Comparison of ENCODE assay signal across 48 mouse cellular contexts in the genomic region with DNA sequence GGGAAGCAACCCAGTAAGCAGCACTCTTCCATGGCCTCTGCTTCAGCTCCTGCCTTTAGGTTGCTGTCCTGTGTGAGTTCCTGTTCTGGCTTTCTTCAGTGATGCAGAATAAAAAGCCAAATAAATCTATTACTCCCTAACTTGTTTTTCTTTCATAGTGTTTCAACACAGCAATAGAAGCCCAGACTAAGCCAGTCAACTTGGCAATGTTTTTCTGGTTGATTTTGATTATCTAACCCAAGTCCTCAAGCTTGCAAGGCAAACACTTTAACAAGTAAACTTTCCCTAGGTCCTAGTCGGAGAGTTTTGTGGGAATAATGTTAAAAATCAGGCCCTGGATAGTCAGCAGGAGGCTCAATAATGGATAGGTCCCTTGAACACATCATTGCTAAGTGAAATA. TPM values are rescaled to one million over a fixed set of nuclear protein-coding genes. Genes with fewer than 3 reads are reported as not detected.
"Had no signal": no experiment of that assay in that cellular context is flagged by ENCODE, and none has a peak within 500 bp of the region (broad histone marks: within the 10 kb centered on the region; RNA-seq: fewer than 3 reads in every experiment).

No protein-coding gene starts in this region.

- H3K4me2 ChIP-seq: heart, embryonic 11.5 days; heart, embryonic 12.5 days; heart, embryonic 13.5 days; heart, embryonic 15.5 days; hindbrain, embryonic 12.5 days; hindbrain, embryonic 13.5 days; hindbrain, embryonic 14.5 days; hindbrain, embryonic 15.5 days; intestine, embryonic 15.5 days; kidney, embryonic 15.5 days had no signal

- H3K9me3 ChIP-seq: intestine, embryonic 15.5 days had no signal

- H3K4me3 ChIP-seq: heart, embryonic 10.5 days; heart, embryonic 12.5 days; heart, embryonic 13.5 days; heart, embryonic 15.5 days; hindbrain, embryonic 10.5 days; hindbrain, embryonic 12.5 days; hindbrain, embryonic 13.5 days; hindbrain, embryonic 15.5 days; intestine, embryonic 15.5 days; kidney, embryonic 15.5 days; layer of hippocampus, adult 2 months had no signal

- H3K36me3 ChIP-seq: heart, embryonic 10.5 days; heart, embryonic 12.5 days; heart, embryonic 13.5 days; heart, embryonic 15.5 days; hindbrain, embryonic 10.5 days; hindbrain, embryonic 12.5 days; hindbrain, embryonic 13.5 days; hindbrain, embryonic 15.5 days; intestine, embryonic 15.5 days; kidney, embryonic 15.5 days had no signal

- H3K27ac ChIP-seq: heart, embryonic 10.5 days; heart, embryonic 13.5 days; heart, embryonic 15.5 days; hindbrain, embryonic 10.5 days; hindbrain, embryonic 12.5 days; hindbrain, embryonic 13.5 days; hindbrain, embryonic 14.5 days; hindbrain, embryonic 15.5 days; hindbrain, postnatal 0 days; intestine, embryonic 15.5 days; kidney, embryonic 15.5 days; kidney, postnatal 0 days; layer of hippocampus, adult 2 months had no signal

- H3K27me3 ChIP-seq: heart, embryonic 12.5 days; heart, embryonic 13.5 days; heart, embryonic 15.5 days; hindbrain, embryonic 12.5 days; hindbrain, embryonic 13.5 days; hindbrain, embryonic 15.5 days; intestine, embryonic 15.5 days; kidney, embryonic 15.5 days had no signal

- DNase-seq: heart, postnatal 10 days; heart, postnatal 14 days; heart, postnatal 36 days; heart, postnatal 4 days; kidney, adult 11 months; kidney, adult 18-20 months; kidney, adult 2 months; kidney, adult 8-10 months; kidney, adult 9 months; kidney, postnatal 10 days; kidney, postnatal 14 days; kidney, postnatal 25 days; kidney, postnatal 36 days; kidney, postnatal 4 days; layer of hippocampus, adult 9-11 months; layer of hippocampus, postnatal 36 days had no signal

- H3K9ac ChIP-seq: heart, embryonic 12.5 days; heart, embryonic 13.5 days; heart, embryonic 15.5 days; hindbrain, embryonic 12.5 days; hindbrain, embryonic 13.5 days; hindbrain, embryonic 14.5 days; hindbrain, embryonic 15.5 days; intestine, embryonic 15.5 days; kidney, embryonic 15.5 days had no signal

- ATAC-seq: hindbrain, embryonic 16.5 days; hindbrain, postnatal 0 days; inflammation-experienced regulatory T-cells, adult 6 months; intestine, embryonic 15.5 days; intestine, embryonic 16.5 days; intestine, postnatal 0 days had no signal

- H3K4me1 ChIP-seq: heart, embryonic 10.5 days; heart, embryonic 12.5 days; heart, embryonic 13.5 days; heart, embryonic 15.5 days; hindbrain, embryonic 10.5 days; hindbrain, embryonic 12.5 days; hindbrain, embryonic 13.5 days; hindbrain, embryonic 15.5 days; intestine, embryonic 15.5 days; kidney, embryonic 15.5 days had no signal

RNA-seq across cellular contexts. Expression of a gene that starts 17.5 kb away (rescaled TPM):
- total RNA-seq: heart, postnatal 10 days; heart, postnatal 14 days; heart, postnatal 25 days; heart, postnatal 36 days; hematopoietic stem cell, adult 5-6 weeks; hindbrain, postnatal 0 days; layer of hippocampus, adult 18-20 months; layer of hippocampus, adult 2 months; layer of hippocampus, adult 8-10 months; layer of hippocampus, postnatal 10 days; layer of hippocampus, postnatal 14 days; layer of hippocampus, postnatal 25 days; layer of hippocampus, postnatal 36 days; left cerebral cortex, adult 18-20 months had no signal
- polyA plus RNA-seq: heart, embryonic 10.5 days; heart, embryonic 11.5 days; heart, embryonic 12.5 days; heart, embryonic 13.5 days; heart, embryonic 14.5 days; heart, embryonic 15.5 days; heart, postnatal 0 days; hindbrain, embryonic 10.5 days; hindbrain, embryonic 11.5 days; hindbrain, embryonic 12.5 days; hindbrain, embryonic 13.5 days; hindbrain, embryonic 14.5 days; hindbrain, embryonic 15.5 days; hindbrain, embryonic 16.5 days; hindbrain, postnatal 0 days; inflammation-experienced regulatory T-cells, adult 6 months; intestine, embryonic 14.5 days; kidney, embryonic 14.5 days had no signal
